Mouse (Mus musculus): ENCODE measurements around the gene Gata5. TPM values are rescaled to one million over a fixed set of nuclear protein-coding genes. Genes with fewer than 3 reads are reported as not detected.

Gene Gata5
- polyA plus RNA-seq, 1 experiment from 2014 or later, result 0.38 TPM

DNA sequence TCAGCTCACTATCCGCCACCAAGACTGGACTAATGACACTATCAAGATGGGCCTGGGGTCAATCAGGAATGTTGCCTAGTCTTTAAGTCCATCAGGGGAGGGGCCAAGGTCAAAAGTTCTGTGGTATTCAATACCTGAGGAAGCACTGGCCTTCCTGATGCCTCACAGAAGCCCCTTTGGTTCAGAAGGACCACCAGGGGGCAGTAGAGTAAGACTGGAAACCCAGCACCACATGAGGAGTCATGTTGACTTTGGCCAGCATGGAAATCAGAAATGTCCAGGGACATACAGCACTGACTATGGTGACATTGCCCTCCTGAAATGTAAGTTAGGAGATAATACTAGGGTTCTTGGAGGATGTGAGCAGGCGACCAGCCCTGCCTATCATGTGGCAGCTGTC is 16.2 kb upstream of the Gata5 start:
- no peak overlapping the region for H3K27ac ChIP-seq (ENCODE audit: low read length)
- H3K9me3 ChIP-seq (replicated peaks; ENCODE audit: control insufficient read depth, low read length), result no peaks in the 10 kb centered on the region
- no peak for ATAC-seq (ENCODE audit: low read depth)
- H3K4me2 ChIP-seq (ENCODE audit: low read depth, low read length), result no peak overlapping the region
- H3K9ac ChIP-seq (ENCODE audit: low read depth, low read length), result no peak overlapping the region
- no peaks in the 10 kb centered on the region for H3K36me3 ChIP-seq (ENCODE audit: control insufficient read depth, insufficient read depth)
- WGBS (ENCODE audit: insufficient replicate concordance), result 48% methylated on average over 2 of the region's 2 CpGs
- H3K4me1 ChIP-seq (ENCODE audit: control insufficient read depth, low read depth, low read length), result no peaks in the 10 kb centered on the region
- H3K27me3 ChIP-seq (ENCODE audit: control insufficient read depth, insufficient read depth, low read depth, low read length), result no peaks in the 10 kb centered on the region; the same call in 1 of the 2 replicates
- no peak overlapping the region for H3K4me3 ChIP-seq (ENCODE audit: low read depth, low read length)

DNA sequence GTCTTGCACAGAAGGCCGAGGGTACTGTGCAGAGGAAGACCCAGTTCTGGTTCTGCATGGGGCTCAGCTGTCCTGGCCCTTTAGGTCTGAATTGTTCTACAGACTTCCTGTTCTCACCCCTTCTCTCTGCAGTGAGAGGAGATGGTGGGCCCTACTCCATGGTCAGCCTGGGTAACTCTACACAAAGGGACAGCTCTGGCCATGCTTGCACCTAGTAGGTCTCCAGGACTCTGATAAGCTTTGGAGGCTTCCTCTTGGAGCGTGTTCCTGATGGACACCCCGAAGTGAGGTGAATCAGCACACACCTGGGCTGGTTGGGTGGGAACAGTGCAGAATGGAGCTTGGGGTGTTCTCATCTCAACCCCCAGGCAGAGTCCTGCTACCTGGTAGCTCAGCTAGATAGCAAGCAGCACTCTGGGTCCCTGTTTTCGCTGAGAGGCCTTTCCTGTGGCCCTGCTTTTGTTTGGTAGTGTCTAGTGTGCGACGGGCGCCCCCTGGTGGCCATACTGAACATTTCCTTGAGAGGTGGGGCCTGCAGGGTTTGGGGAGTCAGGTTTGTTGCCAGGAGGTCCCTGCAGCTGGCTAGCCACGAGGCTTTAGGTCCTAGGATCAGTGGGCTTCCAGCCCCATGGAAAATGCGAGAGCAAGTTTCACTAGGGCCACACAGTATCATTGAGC is 12.5 kb upstream of the Gata5 start:
- Histone ChIP-seq H3K4me3 (ENCODE audit: low read depth, low read length) (no peak overlapping the region), H3K27ac (ENCODE audit: low read length) (no peak overlapping the region), H3K36me3 (ENCODE audit: control insufficient read depth, insufficient read depth) (no peaks in the 10 kb centered on the region), H3K9me3 (replicated peaks; ENCODE audit: control insufficient read depth, low read length) (no peaks in the 10 kb centered on the region), H3K4me1 (ENCODE audit: control insufficient read depth, low read depth, low read length) (no peaks in the 10 kb centered on the region), H3K9ac (ENCODE audit: low read depth, low read length) (no peak overlapping the region), H3K4me2 (ENCODE audit: low read depth, low read length) (no peak overlapping the region), H3K27me3 (ENCODE audit: control insufficient read depth, insufficient read depth, low read depth, low read length) (no peaks in the 10 kb centered on the region)
- no peak for ATAC-seq (ENCODE audit: low read depth)
- WGBS (ENCODE audit: insufficient replicate concordance), result 18% methylated on average over 9 of the region's 9 CpGs

DNA sequence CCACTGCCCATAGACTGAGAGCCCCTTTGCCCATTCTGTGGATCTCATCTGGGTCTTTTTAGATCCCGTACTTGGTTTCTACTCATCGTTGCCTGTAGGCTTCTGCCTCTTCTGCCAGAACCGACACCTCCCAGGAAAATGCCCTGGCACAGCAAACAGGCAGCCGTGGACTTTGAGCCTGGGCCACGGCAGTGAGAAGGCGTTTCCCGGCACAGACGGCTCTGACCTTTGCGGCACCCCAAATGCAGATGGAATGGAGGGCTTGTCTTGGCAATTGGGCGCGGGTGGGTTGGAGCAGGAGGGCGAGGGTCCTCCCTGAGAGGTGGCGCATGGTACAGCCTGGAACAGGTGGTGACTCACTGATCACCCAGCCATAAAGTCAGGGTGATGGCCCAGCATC is 8.6 kb upstream of the Gata5 start:
- H3K4me3 ChIP-seq (ENCODE audit: low read depth, low read length), result no peak overlapping the region

DNA sequence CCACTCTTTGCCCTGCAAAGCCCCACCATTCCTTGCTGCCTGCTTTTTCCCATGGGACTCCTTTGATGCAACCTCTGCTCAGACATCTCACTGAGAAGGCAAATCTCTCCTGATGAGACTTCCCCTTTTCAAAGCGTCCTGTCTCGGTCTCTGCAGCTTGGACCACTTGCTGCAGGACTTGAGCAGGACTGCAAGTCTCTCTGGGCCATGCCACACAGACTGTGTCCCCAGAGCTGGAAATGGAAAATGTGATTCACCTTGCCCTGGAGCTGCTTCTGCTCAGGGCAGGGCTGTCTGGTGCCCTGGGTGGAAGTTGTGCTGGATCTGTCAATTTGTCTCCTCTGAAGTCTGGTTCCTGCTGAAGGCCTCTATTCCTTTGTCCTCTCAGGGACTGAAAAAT is 7.7 kb upstream of the Gata5 start:
- Histone ChIP-seq H3K4me2 (ENCODE audit: low read depth, low read length) (no peak overlapping the region), H3K4me3 (ENCODE audit: low read depth, low read length) (no peak overlapping the region), H3K9me3 (replicated peaks; ENCODE audit: control insufficient read depth, low read length) (no peaks in the 10 kb centered on the region), H3K9ac (ENCODE audit: low read depth, low read length) (no peak overlapping the region), H3K4me1 (ENCODE audit: control insufficient read depth, low read depth, low read length) (no peaks in the 10 kb centered on the region), H3K27me3 (ENCODE audit: control insufficient read depth, insufficient read depth, low read depth, low read length) (no peaks in the 10 kb centered on the region), H3K27ac (ENCODE audit: low read length) (no peak overlapping the region), H3K36me3 (ENCODE audit: control insufficient read depth, insufficient read depth) (no peaks in the 10 kb centered on the region)
- ATAC-seq (ENCODE audit: low read depth), result no peak
- WGBS (ENCODE audit: insufficient replicate concordance), result 15% methylated on average over 2 of the region's 2 CpGs

More for the DNA sequence above, 8.6 kb upstream of the Gata5 start:
- Histone ChIP-seq H3K9me3 (replicated peaks; ENCODE audit: control insufficient read depth, low read length) (no peaks in the 10 kb centered on the region), H3K27me3 (ENCODE audit: control insufficient read depth, insufficient read depth, low read depth, low read length) (no peaks in the 10 kb centered on the region), H3K9ac (ENCODE audit: low read depth, low read length) (no peak overlapping the region), H3K27ac (ENCODE audit: low read length) (no peak overlapping the region), H3K36me3 (ENCODE audit: control insufficient read depth, insufficient read depth) (no peaks in the 10 kb centered on the region), H3K4me2 (ENCODE audit: low read depth, low read length) (no peak overlapping the region), H3K4me1 (ENCODE audit: control insufficient read depth, low read depth, low read length) (no peaks in the 10 kb centered on the region)
- 52% methylated on average over 13 of the region's 13 CpGs for whole genome bisulfite sequencing (ENCODE audit: insufficient replicate concordance)
- no peak for ATAC-seq (ENCODE audit: low read depth)

DNA sequence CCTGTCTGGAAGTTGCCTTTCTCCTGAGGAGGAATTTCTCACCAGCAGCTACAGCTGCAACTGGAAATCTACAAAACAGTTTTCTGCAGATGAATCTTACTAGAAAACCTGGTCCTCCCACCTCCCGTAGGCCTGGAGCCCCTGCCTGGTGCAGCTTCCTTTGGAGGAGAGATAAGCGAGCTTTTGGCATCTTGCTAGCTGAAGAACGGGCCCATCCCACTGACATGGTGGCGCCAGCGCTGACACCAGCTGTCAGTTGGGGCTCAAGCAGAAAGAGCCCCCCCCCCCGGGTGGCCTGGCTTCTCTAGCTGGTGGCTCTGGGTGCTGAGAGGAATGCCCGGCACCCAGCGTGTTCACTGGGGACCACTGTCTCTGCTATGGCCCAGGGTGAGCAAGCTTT is 6.7 kb upstream of the Gata5 start:
- no peaks in the 10 kb centered on the region for H3K36me3 ChIP-seq (ENCODE audit: control insufficient read depth, insufficient read depth)
- no peaks in the 10 kb centered on the region for H3K4me1 ChIP-seq (ENCODE audit: control insufficient read depth, low read depth, low read length)
- no peak overlapping the region for H3K27ac ChIP-seq (ENCODE audit: low read length)
- peaks cover 2% of the 10 kb centered on the region; the same call in 1 of the 2 replicates for H3K27me3 ChIP-seq (ENCODE audit: control insufficient read depth, insufficient read depth, low read depth, low read length)
- no peaks in the 10 kb centered on the region for H3K9me3 ChIP-seq (replicated peaks; ENCODE audit: control insufficient read depth, low read length)
- 38% methylated on average over 8 of the region's 8 CpGs for WGBS (ENCODE audit: insufficient replicate concordance)
- H3K4me2 ChIP-seq (ENCODE audit: low read depth, low read length), result no peak overlapping the region
- no peak for ATAC-seq (ENCODE audit: low read depth)
- H3K9ac ChIP-seq (ENCODE audit: low read depth, low read length), result no peak overlapping the region
- no peak overlapping the region for H3K4me3 ChIP-seq (ENCODE audit: low read depth, low read length)

DNA sequence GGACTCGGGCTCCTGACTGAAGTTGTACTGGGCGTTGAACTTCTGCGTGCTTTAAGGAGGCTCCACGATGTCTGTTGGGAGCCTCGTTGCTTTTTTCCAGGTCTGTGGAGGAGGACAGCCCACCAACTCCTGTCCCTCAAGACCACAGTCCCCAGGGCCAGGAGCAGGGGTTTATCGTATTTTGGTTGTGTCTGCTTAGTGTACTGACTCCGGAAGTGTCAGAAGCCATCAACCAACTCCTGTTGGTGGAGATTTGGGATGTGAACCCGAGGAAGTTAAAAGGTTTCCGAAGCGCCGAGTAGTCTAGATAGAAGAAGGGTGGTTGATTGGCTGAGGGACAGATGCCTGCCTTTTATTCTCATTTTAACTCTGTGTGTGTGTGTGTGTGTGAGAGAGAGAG is 5.4 kb upstream of the Gata5 start:
- Histone ChIP-seq H3K4me2 (ENCODE audit: low read depth, low read length) (no peak overlapping the region), H3K9ac (ENCODE audit: low read depth, low read length) (no peak overlapping the region), H3K27ac (ENCODE audit: low read length) (no peak overlapping the region), H3K9me3 (replicated peaks; ENCODE audit: control insufficient read depth, low read length) (no peaks in the 10 kb centered on the region), H3K4me1 (ENCODE audit: control insufficient read depth, low read depth, low read length) (no peaks in the 10 kb centered on the region), H3K4me3 (ENCODE audit: low read depth, low read length) (no peak overlapping the region), H3K27me3 (ENCODE audit: control insufficient read depth, insufficient read depth, low read depth, low read length) (peaks cover 16% of the 10 kb centered on the region), H3K36me3 (ENCODE audit: control insufficient read depth, insufficient read depth) (no peaks in the 10 kb centered on the region)
- ATAC-seq (ENCODE audit: low read depth), result no peak
- WGBS (ENCODE audit: insufficient replicate concordance), result 55% methylated on average over 11 of the region's 11 CpGs

DNA sequence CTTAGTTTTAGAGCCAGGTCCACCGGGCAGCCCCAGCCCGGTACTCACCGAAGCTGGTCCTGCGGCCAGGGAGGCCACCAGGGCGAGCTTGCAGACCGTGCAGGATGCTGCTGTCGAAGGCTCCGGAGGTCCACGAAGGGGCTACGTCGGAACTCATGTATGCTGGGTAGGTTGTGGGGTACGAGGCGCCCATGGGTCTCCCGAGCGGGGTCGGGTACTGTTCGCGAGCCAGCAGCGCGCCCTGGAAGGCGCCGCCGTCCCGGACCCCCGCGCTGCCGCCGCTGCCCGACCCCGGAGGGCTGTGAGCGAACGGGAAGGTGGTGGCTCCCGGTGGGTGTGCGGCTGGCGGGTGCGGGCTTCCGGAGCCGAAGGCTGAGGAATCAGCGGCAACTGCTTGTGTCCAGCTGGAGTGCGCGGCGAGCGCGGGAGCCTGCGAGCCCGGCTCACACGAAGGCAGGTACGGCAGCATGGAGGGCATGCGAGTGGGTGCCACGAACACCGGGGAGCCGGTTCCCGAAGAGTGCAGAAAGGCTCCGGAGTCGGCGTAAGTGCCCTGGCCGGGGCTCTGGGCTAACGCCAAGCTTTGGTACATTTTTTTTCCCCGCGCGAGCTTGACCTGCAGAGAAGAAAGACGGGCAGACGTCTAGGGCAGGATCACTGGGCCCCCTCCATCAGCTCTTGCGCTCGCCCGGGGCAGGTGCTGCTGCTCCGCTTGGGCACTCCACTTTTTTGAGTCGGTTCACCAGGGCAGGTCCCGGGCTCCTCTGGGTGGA is 535 bp downstream of the Gata5 start:
- peak overlapping the region; percentile 34 for H3K4me3 ChIP-seq (ENCODE audit: low read depth, low read length)
- no peak overlapping the region for H3K27ac ChIP-seq (ENCODE audit: low read length)
- 2% methylated on average over 69 of the region's 69 CpGs for WGBS (ENCODE audit: insufficient replicate concordance)
- H3K4me1 ChIP-seq (ENCODE audit: control insufficient read depth, low read depth, low read length), result no peaks in the 10 kb centered on the region
- H3K9ac ChIP-seq (ENCODE audit: low read depth, low read length), result no peak overlapping the region
- no peaks in the 10 kb centered on the region for H3K36me3 ChIP-seq (ENCODE audit: control insufficient read depth, insufficient read depth)
- no peaks in the 10 kb centered on the region for H3K9me3 ChIP-seq (replicated peaks; ENCODE audit: control insufficient read depth, low read length)
- ATAC-seq (ENCODE audit: low read depth), result no peak
- peak overlapping the region; percentile 35 for H3K4me2 ChIP-seq (ENCODE audit: low read depth, low read length)
- peaks cover 41% of the 10 kb centered on the region for H3K27me3 ChIP-seq (ENCODE audit: control insufficient read depth, insufficient read depth, low read depth, low read length)

DNA sequence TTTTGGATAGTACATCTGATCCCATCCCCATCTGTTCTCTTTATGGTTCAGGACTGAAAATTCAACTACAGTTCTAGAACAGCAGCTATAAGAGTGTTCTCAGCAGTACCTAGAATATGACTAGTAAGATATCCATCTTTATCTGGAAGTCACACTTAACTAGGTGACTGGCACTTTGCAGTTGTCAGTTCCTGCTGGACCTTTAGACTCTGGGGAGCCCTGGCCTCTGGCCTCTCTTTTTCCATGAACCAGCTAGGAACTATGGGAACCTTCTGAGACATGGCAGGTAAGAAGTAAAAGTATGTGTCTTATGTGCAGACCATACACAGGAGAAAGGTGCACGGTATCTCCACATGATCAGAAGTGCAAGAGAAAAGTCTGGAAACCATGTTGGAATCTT is 5.0 kb downstream of the Gata5 start:
- Histone ChIP-seq H3K27me3 (ENCODE audit: control insufficient read depth, insufficient read depth, low read depth, low read length) (peaks cover 21% of the 10 kb centered on the region), H3K9ac (ENCODE audit: low read depth, low read length) (no peak overlapping the region), H3K4me3 (ENCODE audit: low read depth, low read length) (no peak overlapping the region), H3K27ac (ENCODE audit: low read length) (no peak overlapping the region), H3K4me2 (ENCODE audit: low read depth, low read length) (no peak overlapping the region), H3K4me1 (ENCODE audit: control insufficient read depth, low read depth, low read length) (no peaks in the 10 kb centered on the region), H3K9me3 (replicated peaks; ENCODE audit: control insufficient read depth, low read length) (no peaks in the 10 kb centered on the region), H3K36me3 (ENCODE audit: control insufficient read depth, insufficient read depth) (no peaks in the 10 kb centered on the region)
- no peak for ATAC-seq (ENCODE audit: low read depth)
- WGBS (ENCODE audit: insufficient replicate concordance), result 63% methylated on average over 1 of the region's 1 CpGs

DNA sequence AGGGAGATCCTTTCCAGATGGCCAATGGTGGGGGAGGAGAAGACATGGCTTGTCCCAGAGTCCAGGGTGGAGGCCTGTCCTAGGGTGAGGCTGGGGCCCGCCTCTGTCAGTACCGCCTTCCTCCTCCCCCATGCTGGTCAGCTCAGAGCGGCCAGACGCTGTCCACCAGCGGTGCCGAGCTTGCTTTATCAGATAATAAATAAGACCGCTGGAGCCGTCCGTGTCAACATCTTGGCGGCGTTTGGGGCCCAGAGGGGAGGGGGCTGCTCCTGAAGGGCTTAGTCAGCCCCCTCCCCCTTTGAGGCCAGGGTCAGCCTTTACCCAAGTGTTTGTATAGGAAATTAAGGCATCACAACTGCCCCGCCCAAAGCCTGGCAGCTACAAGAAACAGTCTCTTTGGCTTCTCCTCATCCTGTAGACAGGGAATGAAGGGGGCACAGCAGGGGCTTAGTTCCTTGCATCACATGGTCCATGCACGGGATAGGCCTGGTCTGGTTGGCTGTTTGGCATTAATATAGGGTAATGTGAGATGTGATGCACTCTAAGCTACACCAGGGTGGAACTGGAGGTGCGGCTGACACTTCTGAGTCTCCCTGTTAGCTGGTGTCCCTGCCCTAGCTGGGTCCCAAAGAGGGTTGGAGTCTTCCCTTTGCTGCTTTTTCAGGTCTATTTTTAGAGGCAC is 11.7 kb downstream of the Gata5 start:
- no peak overlapping the region for H3K4me2 ChIP-seq (ENCODE audit: low read depth, low read length)

More for the DNA sequence above, 11.7 kb downstream of the Gata5 start:
- Histone ChIP-seq H3K27ac (ENCODE audit: low read length) (no peak overlapping the region), H3K9me3 (replicated peaks; ENCODE audit: control insufficient read depth, low read length) (no peaks in the 10 kb centered on the region), H3K36me3 (ENCODE audit: control insufficient read depth, insufficient read depth) (no peaks in the 10 kb centered on the region), H3K4me3 (ENCODE audit: low read depth, low read length) (no peak overlapping the region), H3K4me1 (ENCODE audit: control insufficient read depth, low read depth, low read length) (no peaks in the 10 kb centered on the region), H3K27me3 (ENCODE audit: control insufficient read depth, insufficient read depth, low read depth, low read length) (no peaks in the 10 kb centered on the region), H3K9ac (ENCODE audit: low read depth, low read length) (no peak overlapping the region)
- 51% methylated on average over 14 of the region's 14 CpGs for WGBS (ENCODE audit: insufficient replicate concordance)
- no peak for ATAC-seq (ENCODE audit: low read depth)
